ENCODE assay signal across 10 mouse cellular contexts in the genomic region with DNA sequence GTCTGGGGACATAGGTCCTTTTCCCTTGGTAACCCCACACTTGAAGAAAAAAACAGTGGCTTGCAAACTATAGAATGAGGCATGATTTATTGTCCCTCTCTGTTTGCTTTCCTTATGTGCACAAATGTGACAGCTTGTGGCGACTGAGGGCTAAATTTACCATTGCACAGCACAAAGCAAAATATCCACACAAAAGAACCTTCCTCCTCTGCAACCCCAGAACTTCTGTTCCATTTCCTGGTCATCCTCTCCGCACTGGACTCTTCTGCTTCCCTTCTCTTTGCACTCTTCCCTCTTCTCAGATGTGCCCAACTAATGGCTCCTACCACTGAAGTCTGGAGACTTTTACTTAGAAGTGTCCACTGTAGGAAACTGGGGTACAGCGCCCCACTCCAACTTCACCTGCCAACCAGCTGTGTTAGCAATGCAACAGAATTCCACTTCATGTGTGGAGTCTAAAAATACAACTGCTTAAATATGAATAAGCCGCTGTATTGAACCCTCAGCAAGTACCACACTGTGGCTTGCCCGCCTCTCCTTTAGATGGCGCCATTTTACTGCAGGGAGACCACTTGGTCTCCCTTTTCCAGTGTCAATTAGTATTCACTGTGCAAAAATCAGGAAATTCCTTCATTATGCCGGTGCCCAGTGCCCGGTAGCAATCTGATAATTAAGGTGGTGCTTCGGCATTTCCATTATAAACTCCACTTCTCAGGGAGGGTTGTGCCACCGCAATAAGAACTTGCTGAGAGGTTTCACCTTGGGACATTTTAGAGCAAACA.
A peak's percentile ranks its signal among the peaks of the same experiment; 100 is the strongest.
DNase-seq lines count a peak whose midpoint lies in the region; ATAC-seq and TF ChIP-seq lines count a peak whose summit lies in the region.
"Had no signal": no experiment of that assay in that cellular context is flagged by ENCODE, and none has a peak within 500 bp of the region (broad histone marks: within the 10 kb centered on the region; RNA-seq: fewer than 3 reads in every experiment).

No protein-coding gene starts in this region.

- peak; percentile 81 for TF ChIP-seq CTCF in layer of hippocampus, adult 2 months (conservative IDR thresholded peaks at IDR 0.05)

- 22% methylated on average over 10 of the region's 10 CpGs for WGBS in intestine, embryonic 15.5 days
- WGBS in stomach, embryonic 14.5 days = 28% methylated on average over 10 of the region's 10 CpGs

- ATAC-seq in intestine, embryonic 15.5 days = peak; percentile 62; the same call in 1 of the 2 replicates
- ATAC-seq in stomach, embryonic 14.5 days (ENCODE audit: insufficient number of reproducible peaks, insufficient read depth, low FRiP score, low read depth) = peak; percentile 72; the same call in 1 of the 2 replicates
- ATAC-seq in granulocyte monocyte progenitor cell, adult 5-6 weeks (replicated peaks; ENCODE audit: poor library complexity, severe bottlenecking) = no peak

- peak in 1 of 2 experiments; percentile 29 for DNase-seq in layer of hippocampus, adult 2 months (ENCODE audit: low spot score in 2 of 2)
- DNase-seq in layer of hippocampus, adult 11-12 months (ENCODE audit: low spot score) = no peak
- DNase-seq in adrenal gland, postnatal 25 days = peak; percentile 7
- peak; percentile 50 for DNase-seq in lung, postnatal 25 days (ENCODE audit: low spot score)
- no peak for DNase-seq in cerebellum, adult 9-11 months

- no peaks in the 10 kb centered on the region for H3K36me3 ChIP-seq in intestine, embryonic 15.5 days
- no peaks in the 10 kb centered on the region for H3K36me3 ChIP-seq in stomach, embryonic 14.5 days (ENCODE audit: control insufficient read depth, insufficient read depth, low read length)
- H3K36me3 ChIP-seq: heart, embryonic 15.5 days had no signal

- H3K27me3 ChIP-seq in intestine, embryonic 15.5 days (replicated peaks) = no peaks in the 10 kb centered on the region; the same call in 1 of the 2 replicates
- H3K27me3 ChIP-seq in stomach, embryonic 14.5 days (ENCODE audit: control insufficient read depth, insufficient read depth, low read length) = no peaks in the 10 kb centered on the region
- H3K27me3 ChIP-seq: heart, embryonic 15.5 days had no signal

- H3K4me1 ChIP-seq in intestine, embryonic 15.5 days (replicated peaks) = no peaks in the 10 kb centered on the region
- H3K4me1 ChIP-seq in stomach, embryonic 14.5 days (ENCODE audit: control insufficient read depth, insufficient read depth, low read length) = no peaks in the 10 kb centered on the region
- H3K4me1 ChIP-seq: heart, embryonic 15.5 days had no signal

- H3K4me3 ChIP-seq in layer of hippocampus, adult 2 months = no peak overlapping the region
- H3K4me3 ChIP-seq in intestine, embryonic 15.5 days (replicated peaks) = no peak overlapping the region
- H3K4me3 ChIP-seq in stomach, embryonic 14.5 days (ENCODE audit: low read depth, low read length) = no peak overlapping the region
- H3K4me3 ChIP-seq: heart, embryonic 15.5 days had no signal

- H3K4me2 ChIP-seq in intestine, embryonic 15.5 days (replicated peaks) = no peak overlapping the region
- H3K4me2 ChIP-seq in stomach, embryonic 14.5 days (replicated peaks; ENCODE audit: low read depth, low read length) = no peak overlapping the region
- H3K4me2 ChIP-seq: heart, embryonic 15.5 days had no signal

- no peaks in the 10 kb centered on the region for H3K9me3 ChIP-seq in intestine, embryonic 15.5 days
- H3K9me3 ChIP-seq in stomach, embryonic 14.5 days (ENCODE audit: control insufficient read depth, low read depth, low read length) = no peaks in the 10 kb centered on the region
- H3K9me3 ChIP-seq: heart, embryonic 15.5 days had no signal

- H3K9ac ChIP-seq in intestine, embryonic 15.5 days = no peak overlapping the region
- H3K9ac ChIP-seq in stomach, embryonic 14.5 days (replicated peaks; ENCODE audit: low read depth, low read length) = no peak overlapping the region
- H3K9ac ChIP-seq: heart, embryonic 15.5 days had no signal

- H3K27ac ChIP-seq in layer of hippocampus, adult 2 months = no peak overlapping the region
- no peak overlapping the region for H3K27ac ChIP-seq in intestine, embryonic 15.5 days
- no peak overlapping the region for H3K27ac ChIP-seq in stomach, embryonic 14.5 days (ENCODE audit: low read length)
- H3K27ac ChIP-seq: heart, embryonic 15.5 days; macrophage had no signal

Comparison
In these comparisons a context has a peak if more than half of its experiments do, and no peak if none do; other contexts are left out.
1. DNase-seq: peak in adrenal gland, postnatal 25 days (single experiment) and lung, postnatal 25 days (single experiment); none in layer of hippocampus, adult 11-12 months (single experiment) and cerebellum, adult 9-11 months (single experiment).